Mouse (Mus musculus) right cerebral cortex, adult 2 months (tissue): ENCODE measurements around the gene Tfdp1.
A peak's percentile ranks its signal among the peaks of the same experiment; 100 is the strongest.
"Not testable (repeated sequence)": the region's sequence is repeated elsewhere in the genome, so short reads cannot be mapped to it uniquely, and the experiment has no call there.

Source experiments
- DNase-seq, 2 experiments: peaks; one replicate each; pipeline ENCODE4 v3.0.0; 2021 to 2022; ENCODE audit warnings: low spot score in 2 of 2

Tfdp1 gene

GRCm38 (mm10) chr8:13338255-13338860 lies at the start of gene Tfdp1:
TSS of gene Tfdp1 (plus strand) at chr8:13338751.
- DNase-seq: peak; percentile 72 to 73

- peak; percentile 83 to 84 for DNase-seq
Observed at GRCm38 (mm10) chr8:13292364-13292763, 46.2 kb upstream of the Tfdp1 start.

GRCm38 (mm10) chr8:13293677-13294470 lies 44.7 kb upstream of the Tfdp1 start:
- no peak for DNase-seq

- no peak for DNase-seq
Observed at GRCm38 (mm10) chr8:13299571-13299970, 39.0 kb upstream of the Tfdp1 start.

- no peak for DNase-seq
Observed at GRCm38 (mm10) chr8:13301036-13301435, 37.5 kb upstream of the Tfdp1 start.

GRCm38 (mm10) chr8:13305459-13305858 lies 33.1 kb upstream of the Tfdp1 start:
- DNase-seq: peak; percentile 41 to 46

GRCm38 (mm10) chr8:13305884-13306283 lies 32.7 kb upstream of the Tfdp1 start:
- DNase-seq: no peak

GRCm38 (mm10) chr8:13306309-13306909 lies 32.1 kb upstream of the Tfdp1 start:
- no peak for DNase-seq

GRCm38 (mm10) chr8:13306916-13307315 lies 31.6 kb upstream of the Tfdp1 start:
- no peak for DNase-seq

GRCm38 (mm10) chr8:13314922-13315321 lies 23.6 kb upstream of the Tfdp1 start:
- no peak for DNase-seq

- no peak for DNase-seq
Observed at GRCm38 (mm10) chr8:13316671-13317070, 21.9 kb upstream of the Tfdp1 start.

- DNase-seq: no peak
Observed at GRCm38 (mm10) chr8:13326598-13326997, 12.0 kb upstream of the Tfdp1 start.

GRCm38 (mm10) chr8:13334671-13335070 lies 3.9 kb upstream of the Tfdp1 start:
- DNase-seq: no peak

GRCm38 (mm10) chr8:13337245-13337644 lies 1.3 kb upstream of the Tfdp1 start:
- not testable (repeated sequence) for DNase-seq

- DNase-seq: no peak
Observed at GRCm38 (mm10) chr8:13337678-13338077, 873 bp upstream of the Tfdp1 start.

GRCm38 (mm10) chr8:13338901-13339645 lies 522 bp downstream of the Tfdp1 start:
- no peak for DNase-seq

- no peak for DNase-seq
Observed at GRCm38 (mm10) chr8:13339646-13339990, 1.1 kb downstream of the Tfdp1 start.

- no peak for DNase-seq
Observed at GRCm38 (mm10) chr8:13340650-13341049, 2.1 kb downstream of the Tfdp1 start.

GRCm38 (mm10) chr8:13342340-13342739 lies 3.8 kb downstream of the Tfdp1 start:
- no peak for DNase-seq

GRCm38 (mm10) chr8:13343134-13343533 lies 4.6 kb downstream of the Tfdp1 start:
- DNase-seq: no peak

- no peak for DNase-seq
Observed at GRCm38 (mm10) chr8:13350052-13350451, 11.5 kb downstream of the Tfdp1 start.

- no peak for DNase-seq
Observed at GRCm38 (mm10) chr8:13351593-13351992, 13.0 kb downstream of the Tfdp1 start.
